Mouse (Mus musculus) liver, adult 2 months (tissue): ENCODE measurements around the gene St6galnac1.

Experiments used
- CTCF ChIP-seq: fragments of 200-500 bp; IDR thresholded peaks from 2 replicates; pipeline ENCODE4 v1.5.1; 2011; ENCODE audit warnings: low read depth, low read length, control low read depth
- POLR2A ChIP-seq: fragments of 200-500 bp; IDR thresholded peaks from 2 replicates; pipeline ENCODE4 v1.6.1; 2011; ENCODE audit warnings: low read length, control low read depth; ENCODE audit not compliant: insufficient read depth; ENCODE audit errors: extremely low read depth

DNA sequence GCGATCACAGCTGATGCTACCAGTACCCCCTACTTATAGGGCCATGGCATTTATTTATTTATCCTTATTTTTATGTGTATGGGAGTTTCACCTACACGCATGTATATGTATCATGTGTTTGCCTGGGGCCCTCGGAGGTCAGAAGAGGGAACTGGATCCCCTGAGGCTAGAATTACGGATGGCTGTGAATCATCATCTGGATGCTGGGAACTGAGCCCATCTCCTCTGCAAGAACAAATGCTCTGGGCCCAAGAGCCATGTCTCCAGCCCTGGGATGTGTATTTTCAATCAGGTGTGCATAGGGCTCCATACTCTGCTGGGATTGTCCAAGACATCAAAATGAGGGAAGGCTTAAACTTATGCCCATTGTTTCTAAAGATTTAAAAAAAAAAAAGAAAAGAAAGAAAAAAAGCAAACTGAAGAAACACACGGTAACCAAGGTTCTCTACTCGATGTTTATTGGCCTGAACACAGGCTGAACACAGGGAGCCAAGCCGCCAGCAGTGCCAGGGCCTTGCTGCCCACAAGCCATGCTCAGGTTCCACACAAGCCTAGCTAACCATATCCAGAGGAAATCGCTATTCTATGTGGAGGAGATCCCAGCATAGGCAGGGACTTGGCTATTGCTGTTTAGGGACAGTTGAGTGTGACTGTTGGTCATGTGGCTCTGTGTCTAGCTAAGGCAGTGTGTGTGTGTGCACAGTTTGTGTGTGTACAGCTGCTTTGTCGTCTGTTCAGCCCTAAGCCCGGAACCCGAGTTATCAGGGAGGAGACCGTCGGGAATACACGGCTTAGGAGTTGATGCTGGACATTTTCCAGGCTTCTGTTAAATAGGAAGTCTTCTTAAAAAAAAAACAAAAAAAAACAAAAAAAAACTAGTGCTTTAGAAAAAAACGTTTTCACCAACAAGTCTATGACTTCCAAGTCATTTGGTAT, 31.1 kb upstream of the St6galnac1 start:
- TF ChIP-seq CTCF = no peak
- TF ChIP-seq POLR2A = no peak
